Mouse (Mus musculus): ENCODE results near the gene Dtx1.

GRCm38 (mm10) chr5:120673626-120674025, 38.1 kb downstream of the Dtx1 start:
- TF ChIP-seq CTCF (IDR thresholded peaks at IDR 0.05 in 2 of 3, conservative IDR thresholded peaks at IDR 0.05 in 1 of 3; ENCODE audit: control insufficient read depth in 1 of 3, insufficient read depth in 1 of 3, low read depth in 2 of 3, low read length in 3 of 3, poor library complexity in 1 of 3, severe bottlenecking in 1 of 3) = peak; percentile 90 to 96 (median 96)
- TF ChIP-seq POLR2A (IDR thresholded peaks at IDR 0.05; ENCODE audit: control insufficient read depth in 1 of 2, insufficient read depth in 1 of 2, low read depth in 1 of 2, low read length in 2 of 2, poor library complexity in 1 of 2) = no peak
- no peak for TF ChIP-seq MAX (IDR thresholded peaks at IDR 0.05; ENCODE audit: low read length)
- peak; percentile 67 for TF ChIP-seq GATA1 (IDR thresholded peaks at IDR 0.05; ENCODE audit: low read depth, low read length)

Measured in MEL (cell line).